Mouse (Mus musculus): Measurements from ENCODE around the gene Gm3259.
"Not testable (repeated sequence)": the region's sequence is repeated elsewhere in the genome, so short reads cannot be mapped to it uniquely, and the experiment has no call there.

Gene Gm3259

DNA sequence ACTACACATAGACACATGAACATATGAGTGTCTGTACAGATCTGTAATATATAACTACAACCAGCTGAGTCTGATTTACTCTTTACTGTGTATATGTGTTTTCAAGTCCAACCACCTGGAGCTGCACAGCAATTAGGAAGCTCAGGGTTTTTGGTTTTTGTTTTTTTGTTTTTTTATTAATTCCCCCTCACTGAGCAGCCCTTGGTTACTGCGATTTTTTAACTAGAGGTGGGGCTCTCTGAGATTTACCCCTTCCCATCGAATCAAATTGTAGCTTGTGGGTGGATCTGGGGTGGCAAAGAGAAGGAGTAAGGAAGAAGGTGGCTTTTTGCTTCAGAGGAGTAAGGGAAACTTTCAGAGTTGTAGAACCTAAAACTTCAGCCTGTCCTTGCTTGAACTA is at the start of gene Gm3259:
Gene Gm3259 (plus strand): TSS at position 301 of the 400 bp plus-strand sequence.
- not testable (repeated sequence) for DNase-seq

DNA sequence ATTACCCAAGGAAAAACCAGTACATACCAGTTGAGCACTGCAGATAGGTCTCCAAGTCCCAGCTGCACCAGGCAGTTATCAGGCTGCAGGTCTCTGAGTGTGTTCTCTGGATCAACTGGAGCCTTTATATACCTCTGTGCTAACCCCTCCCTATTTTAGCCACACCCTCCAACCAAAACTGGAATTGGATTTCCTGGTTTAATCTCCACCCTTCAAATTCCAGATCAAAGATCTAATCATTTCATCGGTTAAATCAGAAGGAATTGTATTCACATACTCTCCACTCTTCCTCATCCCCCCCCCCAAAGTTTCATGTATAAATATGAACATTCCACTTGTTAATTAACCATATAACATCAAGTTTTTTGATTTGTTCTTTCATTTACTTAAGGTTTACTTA is 33.0 kb upstream of the Gm3259 start, which contains the start of gene Gm10424:
Gene Gm10424 (minus strand): TSS at position 101 of the 400 bp plus-strand sequence.
- not testable (repeated sequence) for DNase-seq
